Mouse (Mus musculus): ENCODE results near the gene Gm20721. TPM values are rescaled to one million over a fixed set of nuclear protein-coding genes. Genes with fewer than 3 reads are reported as not detected.

Gm20721 gene
- total and polyA plus RNA-seq, 2 experiments from 2014 or later = 10.5 TPM; not detected in 1

- Histone ChIP-seq H3K4me1 (ENCODE audit: insufficient read depth) (0 out of 2 replicates have a peak, but pooled peaks cover 3% of the 10 kb centered on the region), H3K36me3 (ENCODE audit: insufficient read depth) (no peaks in the 10 kb centered on the region), H3K4me3 (ENCODE audit: low read depth, low read length) (peak overlapping the region; percentile 57), H3K9ac (peak overlapping the region; percentile 75), H3K27me3 (ENCODE audit: insufficient read depth, low read length) (peaks cover 9% of the 10 kb centered on the region), H3K9me3 (ENCODE audit: low read length) (peaks cover 27% of the 10 kb centered on the region; the same call in 1 of the 2 replicates), H3K4me2 (ENCODE audit: low read depth) (peak overlapping the region; percentile 54), H3K27ac (ENCODE audit: low read depth, low read length) (peak overlapping the region; percentile 89)
- peak; percentile 92 for DNase-seq
- 49% methylated on average over 36 of the region's 36 CpGs for WGBS
- peak; percentile 46 for TF ChIP-seq CTCF (IDR thresholded peaks at IDR 0.05; ENCODE audit: low read depth)
- peak; percentile 90 for ATAC-seq
These were observed 51.2 kb downstream of the Gm20721 start for GRCm38 (mm10) chr2:174295175-174295899.

- Histone ChIP-seq H3K4me3 (ENCODE audit: low read depth, low read length) (peak overlapping the region; percentile 57), H3K4me2 (ENCODE audit: low read depth) (peak overlapping the region; percentile 54), H3K4me1 (ENCODE audit: insufficient read depth) (0 out of 2 replicates have a peak, but pooled peaks cover 3% of the 10 kb centered on the region), H3K9me3 (ENCODE audit: low read length) (peaks cover 27% of the 10 kb centered on the region; the same call in 1 of the 2 replicates), H3K27ac (ENCODE audit: low read depth, low read length) (peak overlapping the region; percentile 89), H3K9ac (peak overlapping the region; percentile 75), H3K36me3 (ENCODE audit: insufficient read depth) (no peaks in the 10 kb centered on the region), H3K27me3 (ENCODE audit: insufficient read depth, low read length) (peaks cover 9% of the 10 kb centered on the region)
- DNase-seq (peak; percentile 75), ATAC-seq (peak; percentile 32; the same call in 1 of the 2 replicates)
- no peak for TF ChIP-seq CTCF (IDR thresholded peaks at IDR 0.05; ENCODE audit: low read depth)
- 61% methylated on average over 8 of the region's 8 CpGs for WGBS
These were observed 52.1 kb downstream of the Gm20721 start for GRCm38 (mm10) chr2:174294457-174294856.

GRCm38 (mm10) chr2:174291662-174292030 lies 54.9 kb downstream of the Gm20721 start:
- 0 out of 2 replicates have a peak overlapping the region, but pooled peaks have one; percentile 14 for H3K9ac ChIP-seq
- H3K27ac ChIP-seq (ENCODE audit: low read depth, low read length) = no peak overlapping the region
- 9% methylated on average over 2 of the region's 2 CpGs for WGBS
- 0 out of 2 replicates have a peak, but pooled peaks cover 16% of the 10 kb centered on the region for H3K9me3 ChIP-seq (ENCODE audit: low read length)
- H3K27me3 ChIP-seq (ENCODE audit: insufficient read depth, low read length) = 0 out of 2 replicates have a peak, but pooled peaks cover 3% of the 10 kb centered on the region
- H3K4me1 ChIP-seq (ENCODE audit: insufficient read depth) = 0 out of 2 replicates have a peak, but pooled peaks cover 3% of the 10 kb centered on the region
- TF ChIP-seq CTCF (IDR thresholded peaks at IDR 0.05; ENCODE audit: low read depth) = no peak
- ATAC-seq (no peak), DNase-seq (no peak)
- H3K36me3 ChIP-seq (ENCODE audit: insufficient read depth) = peaks cover under 1% of the 10 kb centered on the region; the same call in 1 of the 2 replicates
- H3K4me2 ChIP-seq (ENCODE audit: low read depth) = peak overlapping the region; percentile 54
- H3K4me3 ChIP-seq (ENCODE audit: low read depth, low read length) = peak overlapping the region; percentile 31

GRCm38 (mm10) chr2:174291029-174291661 lies 55.4 kb downstream of the Gm20721 start:
- no peak for ATAC-seq
- Histone ChIP-seq H3K4me3 (ENCODE audit: low read depth, low read length) (peak overlapping the region; percentile 31), H3K9ac (0 out of 2 replicates have a peak overlapping the region, but pooled peaks have one; percentile 14), H3K36me3 (ENCODE audit: insufficient read depth) (peaks cover 5% of the 10 kb centered on the region), H3K9me3 (ENCODE audit: low read length) (0 out of 2 replicates have a peak, but pooled peaks cover 11% of the 10 kb centered on the region), H3K27ac (ENCODE audit: low read depth, low read length) (no peak overlapping the region), H3K4me1 (ENCODE audit: insufficient read depth) (0 out of 2 replicates have a peak, but pooled peaks cover 3% of the 10 kb centered on the region), H3K27me3 (ENCODE audit: insufficient read depth, low read length) (peaks cover 7% of the 10 kb centered on the region), H3K4me2 (ENCODE audit: low read depth) (peak overlapping the region; percentile 54)
- no peak for DNase-seq
- no peak for TF ChIP-seq CTCF (IDR thresholded peaks at IDR 0.05; ENCODE audit: low read depth)
- WGBS = 26% methylated on average over 8 of the region's 8 CpGs

- 44% methylated on average over 12 of the region's 12 CpGs for WGBS
- ATAC-seq (no peak), DNase-seq (no peak)
- Histone ChIP-seq H3K4me1 (ENCODE audit: insufficient read depth) (0 out of 2 replicates have a peak, but pooled peaks cover 3% of the 10 kb centered on the region), H3K27me3 (ENCODE audit: insufficient read depth, low read length) (peaks cover 28% of the 10 kb centered on the region), H3K27ac (ENCODE audit: low read depth, low read length) (no peak overlapping the region), H3K4me3 (ENCODE audit: low read depth, low read length) (no peak overlapping the region), H3K9me3 (ENCODE audit: low read length) (no peaks in the 10 kb centered on the region), H3K9ac (no peak overlapping the region), H3K4me2 (ENCODE audit: low read depth) (no peak overlapping the region), H3K36me3 (ENCODE audit: insufficient read depth) (peaks cover 27% of the 10 kb centered on the region)
- no peak for TF ChIP-seq CTCF (IDR thresholded peaks at IDR 0.05; ENCODE audit: low read depth)
These were observed 57.7 kb downstream of the Gm20721 start for GRCm38 (mm10) chr2:174288673-174289430.

GRCm38 (mm10) chr2:174287921-174288320 lies 58.6 kb downstream of the Gm20721 start:
- no peaks in the 10 kb centered on the region for H3K9me3 ChIP-seq (ENCODE audit: low read length)
- no peak for TF ChIP-seq CTCF (IDR thresholded peaks at IDR 0.05; ENCODE audit: low read depth)
- H3K27me3 ChIP-seq (ENCODE audit: insufficient read depth, low read length) = peaks cover 35% of the 10 kb centered on the region
- ATAC-seq = no peak
- H3K9ac ChIP-seq = no peak overlapping the region
- no peak overlapping the region for H3K4me3 ChIP-seq (ENCODE audit: low read depth, low read length)
- H3K4me2 ChIP-seq (ENCODE audit: low read depth) = no peak overlapping the region
- peaks cover 34% of the 10 kb centered on the region for H3K36me3 ChIP-seq (ENCODE audit: insufficient read depth)
- DNase-seq = no peak
- 25% methylated on average over 7 of the region's 7 CpGs for WGBS
- H3K4me1 ChIP-seq (ENCODE audit: insufficient read depth) = no peaks in the 10 kb centered on the region
- H3K27ac ChIP-seq (ENCODE audit: low read depth, low read length) = no peak overlapping the region

Measured in forebrain, postnatal 0 days (tissue).